Mouse (Mus musculus) ES-CJ7 (cell line): ENCODE results near the gene Olfr1192-ps1.
"Not testable (repeated sequence)": the region's sequence is repeated elsewhere in the genome, so short reads cannot be mapped to it uniquely, and the experiment has no call there.

Source experiments
- DNase-seq: peaks from one replicate; pipeline ENCODE4 v3.0.0; 2011; ENCODE audit warnings: low read depth, low spot score

Gene Olfr1192-ps1

GRCm38 (mm10) chr2:88648209-88648608, at the start of gene Olfr1192-ps1:
TSS of gene Olfr1192-ps1 (plus strand) at chr2:88648509.
- DNase-seq = no peak

GRCm38 (mm10) chr2:88640242-88640641, 8.1 kb upstream of the Olfr1192-ps1 start, which contains the start of gene Olfr1191-ps1:
TSS of gene Olfr1191-ps1 (plus strand) at chr2:88640542.
- not testable (repeated sequence) for DNase-seq

GRCm38 (mm10) chr2:88675328-88675727, 27.0 kb downstream of the Olfr1192-ps1 start, which contains the start of gene Olfr1193:
TSS of gene Olfr1193 (plus strand) at chr2:88675628.
- DNase-seq = not testable (repeated sequence)

GRCm38 (mm10) chr2:88689087-88689486, 40.8 kb downstream of the Olfr1192-ps1 start, which contains the start of gene Olfr1195:
TSS of gene Olfr1195 (minus strand) at chr2:88689187.
- no peak for DNase-seq

- no peak for DNase-seq
Observed at GRCm38 (mm10) chr2:88704497-88704896, 56.2 kb downstream of the Olfr1192-ps1 start, which contains the start of gene Olfr1196. TSS of gene Olfr1196 (minus strand) at chr2:88704597.
